Mouse (Mus musculus): ENCODE data around the gene Gja3. TPM values are rescaled to one million over a fixed set of nuclear protein-coding genes. Genes with fewer than 3 reads are reported as not detected.

The Gja3 gene
- polyA plus RNA-seq (2014; fragmentation: Nextera tagmentation; extraction: Ambion mirVana) = 1.6 TPM in 1 of 2 replicates, not detected in the other

GRCm38 (mm10) chr14:57057563-57058321, at the start of gene Gja3:
Gene Gja3, minus strand, starts transcription at chr14:57058100.
- ATAC-seq (ENCODE audit: low read depth) = peak; percentile 38; the same call in 1 of the 2 replicates
- WGBS = under 1% methylated on average over 77 of the region's 79 CpGs

GRCm38 (mm10) chr14:57107091-57107490, 49.2 kb upstream of the Gja3 start:
- 85% methylated on average over 8 of the region's 8 CpGs for WGBS
- no peak overlapping the region for H3K4me2 ChIP-seq (ENCODE audit: low read depth, low read length)
- no peak for ATAC-seq (ENCODE audit: low read depth)
- H3K4me3 ChIP-seq (ENCODE audit: low read depth, low read length) = no peak overlapping the region
- no peak overlapping the region for H3K9ac ChIP-seq (replicated peaks; ENCODE audit: low read depth, low read length)
- no peak overlapping the region for H3K27ac ChIP-seq (ENCODE audit: low read depth, low read length)
- 0 out of 2 replicates have a peak, but pooled peaks cover 9% of the 10 kb centered on the region for H3K4me1 ChIP-seq (ENCODE audit: control insufficient read depth, insufficient read depth, low read length)
- H3K36me3 ChIP-seq (ENCODE audit: control insufficient read depth, insufficient read depth, low read length) = no peaks in the 10 kb centered on the region
- H3K27me3 ChIP-seq (ENCODE audit: control insufficient read depth, insufficient read depth, low read length) = peaks cover 36% of the 10 kb centered on the region
- no peaks in the 10 kb centered on the region for H3K9me3 ChIP-seq (ENCODE audit: control insufficient read depth, low read length)

More at GRCm38 (mm10) chr14:57057563-57058321, at the start of gene Gja3:
- no peaks in the 10 kb centered on the region for H3K9me3 ChIP-seq (ENCODE audit: control insufficient read depth, low read length)
- no peak within 1 kb of the TSS; the same call in 1 of the 2 replicates for H3K9ac ChIP-seq (replicated peaks; ENCODE audit: low read depth, low read length)
- peaks cover 34% of the 10 kb centered on the region for H3K27me3 ChIP-seq (ENCODE audit: control insufficient read depth, insufficient read depth, low read length)
- peak within 1 kb of the TSS; percentile 83 for H3K4me2 ChIP-seq (ENCODE audit: low read depth, low read length)
- H3K36me3 ChIP-seq (ENCODE audit: control insufficient read depth, insufficient read depth, low read length) = no peaks in the 10 kb centered on the region
- peak within 1 kb of the TSS; percentile 43 for H3K4me3 ChIP-seq (ENCODE audit: low read depth, low read length)
- H3K27ac ChIP-seq (ENCODE audit: low read depth, low read length) = no peak within 1 kb of the TSS
- H3K4me1 ChIP-seq (ENCODE audit: control insufficient read depth, insufficient read depth, low read length) = peaks cover 9% of the 10 kb centered on the region; the same call in 1 of the 2 replicates

- Histone ChIP-seq H3K4me3 (ENCODE audit: low read depth, low read length) (no peak overlapping the region), H3K27me3 (ENCODE audit: control insufficient read depth, insufficient read depth, low read length) (peaks cover 40% of the 10 kb centered on the region), H3K4me2 (ENCODE audit: low read depth, low read length) (no peak overlapping the region), H3K9me3 (ENCODE audit: control insufficient read depth, low read length) (no peaks in the 10 kb centered on the region), H3K27ac (ENCODE audit: low read depth, low read length) (no peak overlapping the region), H3K9ac (replicated peaks; ENCODE audit: low read depth, low read length) (no peak overlapping the region), H3K36me3 (ENCODE audit: control insufficient read depth, insufficient read depth, low read length) (no peaks in the 10 kb centered on the region), H3K4me1 (ENCODE audit: control insufficient read depth, insufficient read depth, low read length) (0 out of 2 replicates have a peak, but pooled peaks cover 9% of the 10 kb centered on the region)
- whole genome bisulfite sequencing = 51% methylated on average over 11 of the region's 11 CpGs
- no peak for ATAC-seq (ENCODE audit: low read depth)
Measured at GRCm38 (mm10) chr14:57105721-57106120, 47.8 kb upstream of the Gja3 start.

GRCm38 (mm10) chr14:57105111-57105510, 47.2 kb upstream of the Gja3 start:
- Histone ChIP-seq H3K27me3 (ENCODE audit: control insufficient read depth, insufficient read depth, low read length) (peaks cover 40% of the 10 kb centered on the region), H3K9me3 (ENCODE audit: control insufficient read depth, low read length) (no peaks in the 10 kb centered on the region), H3K4me1 (ENCODE audit: control insufficient read depth, insufficient read depth, low read length) (0 out of 2 replicates have a peak, but pooled peaks cover 9% of the 10 kb centered on the region), H3K9ac (replicated peaks; ENCODE audit: low read depth, low read length) (no peak overlapping the region), H3K36me3 (ENCODE audit: control insufficient read depth, insufficient read depth, low read length) (no peaks in the 10 kb centered on the region), H3K4me3 (ENCODE audit: low read depth, low read length) (peak overlapping the region; percentile 52; the same call in 1 of the 2 replicates), H3K4me2 (ENCODE audit: low read depth, low read length) (peak overlapping the region; percentile 100; the same call in 1 of the 2 replicates), H3K27ac (ENCODE audit: low read depth, low read length) (no peak overlapping the region)
- WGBS = 15% methylated on average over 14 of the region's 14 CpGs
- ATAC-seq (ENCODE audit: low read depth) = no peak

- Histone ChIP-seq H3K4me2 (ENCODE audit: low read depth, low read length) (peak within 1 kb of the TSS; percentile 100), H3K4me1 (ENCODE audit: control insufficient read depth, insufficient read depth, low read length) (0 out of 2 replicates have a peak, but pooled peaks cover 9% of the 10 kb centered on the region), H3K27ac (ENCODE audit: low read depth, low read length) (no peak within 1 kb of the TSS), H3K4me3 (ENCODE audit: low read depth, low read length) (peak within 1 kb of the TSS; percentile 52), H3K27me3 (ENCODE audit: control insufficient read depth, insufficient read depth, low read length) (peaks cover 40% of the 10 kb centered on the region), H3K9ac (replicated peaks; ENCODE audit: low read depth, low read length) (peak within 1 kb of the TSS; percentile 55), H3K9me3 (ENCODE audit: control insufficient read depth, low read length) (no peaks in the 10 kb centered on the region), H3K36me3 (ENCODE audit: control insufficient read depth, insufficient read depth, low read length) (no peaks in the 10 kb centered on the region)
- WGBS = under 1% methylated on average over 91 of the region's 101 CpGs
- ATAC-seq (ENCODE audit: low read depth) = peak; percentile 63
Measured at GRCm38 (mm10) chr14:57104106-57105023, 46.5 kb upstream of the Gja3 start, which contains the start of gene Gjb2. Gene Gjb2, minus strand, starts transcription at chr14:57104702.

- WGBS = 1% methylated on average over 22 of the region's 22 CpGs
- H3K27me3 ChIP-seq (ENCODE audit: control insufficient read depth, insufficient read depth, low read length) = peaks cover 40% of the 10 kb centered on the region
- H3K27ac ChIP-seq (ENCODE audit: low read depth, low read length) = no peak overlapping the region
- H3K4me2 ChIP-seq (ENCODE audit: low read depth, low read length) = peak overlapping the region; percentile 100
- 0 out of 2 replicates have a peak, but pooled peaks cover 9% of the 10 kb centered on the region for H3K4me1 ChIP-seq (ENCODE audit: control insufficient read depth, insufficient read depth, low read length)
- H3K9ac ChIP-seq (replicated peaks; ENCODE audit: low read depth, low read length) = peak overlapping the region; percentile 55
- H3K9me3 ChIP-seq (ENCODE audit: control insufficient read depth, low read length) = no peaks in the 10 kb centered on the region
- H3K4me3 ChIP-seq (ENCODE audit: low read depth, low read length) = peak overlapping the region; percentile 52
- ATAC-seq (ENCODE audit: low read depth) = 0 out of 2 replicates have a peak, but pooled peaks have one; percentile 5
- no peaks in the 10 kb centered on the region for H3K36me3 ChIP-seq (ENCODE audit: control insufficient read depth, insufficient read depth, low read length)
Measured at GRCm38 (mm10) chr14:57103711-57104105, 45.8 kb upstream of the Gja3 start.

GRCm38 (mm10) chr14:57103121-57103520, 45.2 kb upstream of the Gja3 start:
- WGBS = 59% methylated on average over 6 of the region's 6 CpGs
- H3K27ac ChIP-seq (ENCODE audit: low read depth, low read length) = no peak overlapping the region
- H3K9me3 ChIP-seq (ENCODE audit: control insufficient read depth, low read length) = no peaks in the 10 kb centered on the region
- no peak for ATAC-seq (ENCODE audit: low read depth)
- H3K4me1 ChIP-seq (ENCODE audit: control insufficient read depth, insufficient read depth, low read length) = 0 out of 2 replicates have a peak, but pooled peaks cover 9% of the 10 kb centered on the region
- no peak overlapping the region for H3K9ac ChIP-seq (replicated peaks; ENCODE audit: low read depth, low read length)
- H3K4me3 ChIP-seq (ENCODE audit: low read depth, low read length) = peak overlapping the region; percentile 52; the same call in 1 of the 2 replicates
- peak overlapping the region; percentile 100; the same call in 1 of the 2 replicates for H3K4me2 ChIP-seq (ENCODE audit: low read depth, low read length)
- H3K36me3 ChIP-seq (ENCODE audit: control insufficient read depth, insufficient read depth, low read length) = no peaks in the 10 kb centered on the region
- peaks cover 40% of the 10 kb centered on the region for H3K27me3 ChIP-seq (ENCODE audit: control insufficient read depth, insufficient read depth, low read length)

- no peak for ATAC-seq (ENCODE audit: low read depth)
- H3K27ac ChIP-seq (ENCODE audit: low read depth, low read length) = no peak overlapping the region
- H3K36me3 ChIP-seq (ENCODE audit: control insufficient read depth, insufficient read depth, low read length) = no peaks in the 10 kb centered on the region
- H3K4me1 ChIP-seq (ENCODE audit: control insufficient read depth, insufficient read depth, low read length) = 0 out of 2 replicates have a peak, but pooled peaks cover 9% of the 10 kb centered on the region
- H3K4me2 ChIP-seq (ENCODE audit: low read depth, low read length) = no peak overlapping the region
- H3K9ac ChIP-seq (replicated peaks; ENCODE audit: low read depth, low read length) = no peak overlapping the region
- H3K4me3 ChIP-seq (ENCODE audit: low read depth, low read length) = no peak overlapping the region
- no peaks in the 10 kb centered on the region for H3K9me3 ChIP-seq (ENCODE audit: control insufficient read depth, low read length)
- 88% methylated on average over 7 of the region's 7 CpGs for WGBS
- H3K27me3 ChIP-seq (ENCODE audit: control insufficient read depth, insufficient read depth, low read length) = peaks cover 36% of the 10 kb centered on the region
Measured at GRCm38 (mm10) chr14:57101623-57102022, 43.7 kb upstream of the Gja3 start.

All from neural tube, embryonic 14.5 days (tissue).